Mouse (Mus musculus): ENCODE measurements around the gene Drg1.
"Not testable (repeated sequence)": the region's sequence is repeated elsewhere in the genome, so short reads cannot be mapped to it uniquely, and the experiment has no call there.

GRCm38 (mm10) chr11:3163122-3163521 lies 103.1 kb downstream of the Drg1 start:
- not testable (repeated sequence) for TF ChIP-seq EP300, CTCF (IDR thresholded peaks at IDR 0.05)
